Mouse (Mus musculus): Measurements from ENCODE around the gene Slco1a1. TPM values are rescaled to one million over a fixed set of nuclear protein-coding genes. Genes with fewer than 3 reads are reported as not detected.

The Slco1a1 gene
- polyA plus RNA-seq (2012; rRNA removed) (not detected in 2 replicates), polyA plus RNA-seq (2014; fragmentation: Nextera tagmentation; extraction: Ambion mirVana) (not detected in 2 replicates)

GRCm38 (mm10) chr6:141946862-141947261 lies at the start of gene Slco1a1:
Gene Slco1a1, minus strand, starts transcription at chr6:141946962.
- DNase-seq (ENCODE audit: low spot score) (no peak), ATAC-seq (ENCODE audit: low FRiP score, low read depth) (no peak)
- Histone ChIP-seq H3K4me3 (replicated peaks; ENCODE audit: low read length) (no peak within 1 kb of the TSS), H3K27ac (replicated peaks; ENCODE audit: low read depth, low read length) (no peak within 1 kb of the TSS), H3K9me3 (ENCODE audit: control insufficient read depth, low read length) (no peaks in the 10 kb centered on the region), H3K4me2 (replicated peaks; ENCODE audit: low read depth, low read length, severe bottlenecking) (no peak within 1 kb of the TSS), H3K4me1 (ENCODE audit: control insufficient read depth, insufficient read depth, low read length) (no peaks in the 10 kb centered on the region), H3K27me3 (ENCODE audit: control insufficient read depth, insufficient read depth, low read length) (no peaks in the 10 kb centered on the region), H3K36me3 (ENCODE audit: control insufficient read depth, insufficient read depth, low read length) (no peaks in the 10 kb centered on the region), H3K9ac (ENCODE audit: low read depth, low read length, severe bottlenecking) (no peak within 1 kb of the TSS)
- TF ChIP-seq POLR2A (IDR thresholded peaks at IDR 0.05; ENCODE audit: borderline replicate concordance, extremely low read depth, insufficient read depth, insufficient read length): no peak

GRCm38 (mm10) chr6:141986772-141987171 lies 40.0 kb upstream of the Slco1a1 start:
- 100% methylated on average over 6 of the region's 6 CpGs for WGBS
- H3K36me3 ChIP-seq (ENCODE audit: control insufficient read depth, insufficient read depth, low read length): no peaks in the 10 kb centered on the region

GRCm38 (mm10) chr6:141984644-141985043 lies 37.9 kb upstream of the Slco1a1 start:
- 71% methylated on average over 3 of the region's 3 CpGs for WGBS
- H3K36me3 ChIP-seq (ENCODE audit: control insufficient read depth, insufficient read depth, low read length): no peaks in the 10 kb centered on the region
- no peak for TF ChIP-seq POLR2A (IDR thresholded peaks at IDR 0.05; ENCODE audit: borderline replicate concordance, extremely low read depth, insufficient read depth, insufficient read length)

More at GRCm38 (mm10) chr6:141986772-141987171, 40.0 kb upstream of the Slco1a1 start:
- Histone ChIP-seq H3K9me3 (ENCODE audit: control insufficient read depth, low read length) (no peaks in the 10 kb centered on the region), H3K9ac (ENCODE audit: low read depth, low read length, severe bottlenecking) (no peak overlapping the region), H3K27ac (replicated peaks; ENCODE audit: low read depth, low read length) (no peak overlapping the region), H3K4me3 (replicated peaks; ENCODE audit: low read length) (no peak overlapping the region), H3K27me3 (ENCODE audit: control insufficient read depth, insufficient read depth, low read length) (no peaks in the 10 kb centered on the region), H3K4me2 (replicated peaks; ENCODE audit: low read depth, low read length, severe bottlenecking) (no peak overlapping the region), H3K4me1 (ENCODE audit: control insufficient read depth, insufficient read depth, low read length) (no peaks in the 10 kb centered on the region)
- DNase-seq (ENCODE audit: low spot score) (no peak), ATAC-seq (ENCODE audit: low FRiP score, low read depth) (no peak)
- no peak for TF ChIP-seq POLR2A (IDR thresholded peaks at IDR 0.05; ENCODE audit: borderline replicate concordance, extremely low read depth, insufficient read depth, insufficient read length)

GRCm38 (mm10) chr6:141962420-141962819 lies 15.7 kb upstream of the Slco1a1 start:
- Histone ChIP-seq H3K36me3 (ENCODE audit: control insufficient read depth, insufficient read depth, low read length) (no peaks in the 10 kb centered on the region), H3K27me3 (ENCODE audit: control insufficient read depth, insufficient read depth, low read length) (no peaks in the 10 kb centered on the region), H3K9ac (ENCODE audit: low read depth, low read length, severe bottlenecking) (no peak overlapping the region), H3K4me1 (ENCODE audit: control insufficient read depth, insufficient read depth, low read length) (no peaks in the 10 kb centered on the region), H3K27ac (replicated peaks; ENCODE audit: low read depth, low read length) (no peak overlapping the region), H3K4me2 (replicated peaks; ENCODE audit: low read depth, low read length, severe bottlenecking) (no peak overlapping the region), H3K9me3 (ENCODE audit: control insufficient read depth, low read length) (no peaks in the 10 kb centered on the region), H3K4me3 (replicated peaks; ENCODE audit: low read length) (no peak overlapping the region)
- no peak for TF ChIP-seq POLR2A (IDR thresholded peaks at IDR 0.05; ENCODE audit: borderline replicate concordance, extremely low read depth, insufficient read depth, insufficient read length)
- DNase-seq (ENCODE audit: low spot score) (no peak), ATAC-seq (ENCODE audit: low FRiP score, low read depth) (no peak)
- WGBS: 74% methylated on average over 1 of the region's 1 CpGs

More at GRCm38 (mm10) chr6:141984644-141985043, 37.9 kb upstream of the Slco1a1 start:
- Histone ChIP-seq H3K27me3 (ENCODE audit: control insufficient read depth, insufficient read depth, low read length) (no peaks in the 10 kb centered on the region), H3K9ac (ENCODE audit: low read depth, low read length, severe bottlenecking) (no peak overlapping the region), H3K4me2 (replicated peaks; ENCODE audit: low read depth, low read length, severe bottlenecking) (no peak overlapping the region), H3K9me3 (ENCODE audit: control insufficient read depth, low read length) (no peaks in the 10 kb centered on the region), H3K27ac (replicated peaks; ENCODE audit: low read depth, low read length) (no peak overlapping the region), H3K4me3 (replicated peaks; ENCODE audit: low read length) (no peak overlapping the region), H3K4me1 (ENCODE audit: control insufficient read depth, insufficient read depth, low read length) (no peaks in the 10 kb centered on the region)
- no peak for ATAC-seq (ENCODE audit: low FRiP score, low read depth)
- DNase-seq (ENCODE audit: low spot score): no peak

DNA sequence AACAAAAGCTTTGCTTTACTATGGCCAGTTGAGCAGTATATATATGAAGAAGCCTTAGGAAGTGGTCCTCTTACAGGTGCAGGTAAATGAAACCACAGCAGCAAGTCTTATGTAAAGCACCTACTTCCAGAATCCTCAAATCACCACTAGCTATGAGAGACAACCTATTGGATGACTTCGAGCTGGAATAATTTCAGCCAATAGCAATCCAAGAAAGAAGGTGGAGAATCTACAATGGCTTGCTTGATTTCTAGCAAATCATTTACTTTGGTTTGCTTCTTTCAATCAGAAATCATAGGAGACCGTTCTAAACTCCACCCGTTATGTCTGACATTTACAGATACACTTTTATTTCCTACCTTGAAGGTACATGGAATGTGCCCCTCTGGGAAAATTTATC lies 15.1 kb upstream of the Slco1a1 start:
- Histone ChIP-seq H3K9ac (ENCODE audit: low read depth, low read length, severe bottlenecking) (no peak overlapping the region), H3K27me3 (ENCODE audit: control insufficient read depth, insufficient read depth, low read length) (no peaks in the 10 kb centered on the region), H3K36me3 (ENCODE audit: control insufficient read depth, insufficient read depth, low read length) (no peaks in the 10 kb centered on the region), H3K4me1 (ENCODE audit: control insufficient read depth, insufficient read depth, low read length) (no peaks in the 10 kb centered on the region), H3K4me2 (replicated peaks; ENCODE audit: low read depth, low read length, severe bottlenecking) (no peak overlapping the region), H3K4me3 (replicated peaks; ENCODE audit: low read length) (no peak overlapping the region), H3K27ac (replicated peaks; ENCODE audit: low read depth, low read length) (no peak overlapping the region), H3K9me3 (ENCODE audit: control insufficient read depth, low read length) (no peaks in the 10 kb centered on the region)
- DNase-seq (ENCODE audit: low spot score) (no peak), ATAC-seq (ENCODE audit: low FRiP score, low read depth) (no peak)
- no peak for TF ChIP-seq POLR2A (IDR thresholded peaks at IDR 0.05; ENCODE audit: borderline replicate concordance, extremely low read depth, insufficient read depth, insufficient read length)
- WGBS: 86% methylated on average over 3 of the region's 3 CpGs

DNA sequence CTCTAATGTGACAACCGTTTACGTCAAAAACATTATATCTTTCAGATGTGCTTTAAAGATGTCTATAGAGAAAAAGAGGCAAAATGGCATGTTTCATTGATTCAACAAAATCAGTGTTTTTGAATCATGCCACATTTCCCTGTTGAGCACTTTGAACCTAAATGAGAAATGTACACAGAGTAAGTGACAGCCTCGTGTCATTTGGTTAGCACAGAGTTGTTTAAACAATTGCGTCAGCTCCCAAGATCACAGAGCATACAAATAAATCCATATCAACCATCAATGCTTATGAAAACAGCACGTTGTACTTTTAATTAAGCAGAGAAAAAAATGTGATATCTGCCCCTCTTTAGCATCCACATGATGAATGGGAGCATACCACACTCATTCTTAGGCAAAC lies 13.7 kb upstream of the Slco1a1 start:
- no peak overlapping the region for H3K9ac ChIP-seq (ENCODE audit: low read depth, low read length, severe bottlenecking)
- WGBS: 80% methylated on average over 5 of the region's 5 CpGs
- no peak for DNase-seq (ENCODE audit: low spot score)

More for the DNA sequence above, 13.7 kb upstream of the Slco1a1 start:
- H3K4me3 ChIP-seq (replicated peaks; ENCODE audit: low read length): no peak overlapping the region
- H3K36me3 ChIP-seq (ENCODE audit: control insufficient read depth, insufficient read depth, low read length): no peaks in the 10 kb centered on the region
- no peak for TF ChIP-seq POLR2A (IDR thresholded peaks at IDR 0.05; ENCODE audit: borderline replicate concordance, extremely low read depth, insufficient read depth, insufficient read length)
- no peak overlapping the region for H3K4me2 ChIP-seq (replicated peaks; ENCODE audit: low read depth, low read length, severe bottlenecking)
- no peak for ATAC-seq (ENCODE audit: low FRiP score, low read depth)
- no peaks in the 10 kb centered on the region for H3K27me3 ChIP-seq (ENCODE audit: control insufficient read depth, insufficient read depth, low read length)
- H3K27ac ChIP-seq (replicated peaks; ENCODE audit: low read depth, low read length): no peak overlapping the region
- H3K4me1 ChIP-seq (ENCODE audit: control insufficient read depth, insufficient read depth, low read length): no peaks in the 10 kb centered on the region
- H3K9me3 ChIP-seq (ENCODE audit: control insufficient read depth, low read length): no peaks in the 10 kb centered on the region

Data from limb, embryonic 14.5 days (tissue).